Mouse (Mus musculus) monocyte, adult 5-6 weeks (primary cell): Measurements from ENCODE around the gene Hmga1. TPM values are rescaled to one million over a fixed set of nuclear protein-coding genes. Genes with fewer than 3 reads are reported as not detected.

Experiments
- ATAC-seq: fragments of 153-309, 156-312 bp; replicated peaks from 2 replicates; pipeline ENCODE4 v1.8.0; 2017; ENCODE audit warnings: mild to moderate bottlenecking; ENCODE audit not compliant: low TSS enrichment, insufficient number of reproducible peaks, severe bottlenecking, poor library complexity, low FRiP score
- total RNA-seq: library from RNA; stranded (forward); fragments of 200-1000, 200-491, 200-594 nt; gene quantifications from 3 replicates; pipeline ENCODE4 v1.2.3, GENCODE M21; 2017

The Hmga1 gene
- 41.0 to 54.9 TPM (median 45.7 TPM) in 3 replicates for total RNA-seq

GRCm38 (mm10) chr17:27556315-27557011, at the start of gene Hmga1:
Gene Hmga1 (plus strand): TSS chr17:27556497.
- ATAC-seq: no peak

GRCm38 (mm10) chr17:27506871-27507590, 49.3 kb upstream of the Hmga1 start:
- no peak for ATAC-seq

GRCm38 (mm10) chr17:27507591-27507945, 48.7 kb upstream of the Hmga1 start:
- no peak for ATAC-seq

- no peak for ATAC-seq
Measured at GRCm38 (mm10) chr17:27508002-27508401, 48.3 kb upstream of the Hmga1 start.

- no peak for ATAC-seq
Measured at GRCm38 (mm10) chr17:27508513-27508912, 47.8 kb upstream of the Hmga1 start.

GRCm38 (mm10) chr17:27509056-27509455, 47.2 kb upstream of the Hmga1 start:
- no peak for ATAC-seq

GRCm38 (mm10) chr17:27510258-27511124, 45.8 kb upstream of the Hmga1 start:
- no peak for ATAC-seq

GRCm38 (mm10) chr17:27511125-27511735, 45.1 kb upstream of the Hmga1 start:
- ATAC-seq: no peak

- no peak for ATAC-seq
Measured at GRCm38 (mm10) chr17:27511865-27512618, 44.3 kb upstream of the Hmga1 start.

GRCm38 (mm10) chr17:27512619-27513161, 43.6 kb upstream of the Hmga1 start:
- ATAC-seq: no peak

- ATAC-seq: no peak
Measured at GRCm38 (mm10) chr17:27513279-27513915, 42.9 kb upstream of the Hmga1 start.

GRCm38 (mm10) chr17:27513916-27514762, 42.2 kb upstream of the Hmga1 start:
- no peak for ATAC-seq

- no peak for ATAC-seq
Measured at GRCm38 (mm10) chr17:27518296-27518695, 38.0 kb upstream of the Hmga1 start.

GRCm38 (mm10) chr17:27518700-27519595, 37.3 kb upstream of the Hmga1 start:
- no peak for ATAC-seq

GRCm38 (mm10) chr17:27520557-27520956, 35.7 kb upstream of the Hmga1 start:
- 0 out of 2 replicates have a peak, but pooled peaks have one; percentile 29 for ATAC-seq

GRCm38 (mm10) chr17:27521303-27521702, 35.0 kb upstream of the Hmga1 start, which contains the start of gene Grm4:
Gene Grm4 (minus strand): TSS chr17:27521403.
- ATAC-seq: no peak
